Mouse (Mus musculus) megakaryocyte, embryonic 14.5 days (primary cell): ENCODE results near the gene Actn4.

Source experiments
- FLI1 ChIP-seq: IDR thresholded peaks from 2 replicates; pipeline ENCODE4 v1.6.1; 2012; ENCODE audit warnings: low read length, inconsistent platforms, mixed read lengths
- GATA1 ChIP-seq: IDR thresholded peaks from 3 replicates; pipeline ENCODE4 v1.6.1; 2012; ENCODE audit warnings: mixed read lengths, low read length, inconsistent platforms, borderline replicate concordance

- no peak for TF ChIP-seq GATA1
- TF ChIP-seq FLI1 = no peak
Observed at GRCm38 (mm10) chr7:28969672-28970394, 7.7 kb upstream of the Actn4 start.
